Mouse (Mus musculus) MEL (cell line): Measurements from ENCODE around the gene Edrf1. TPM values are rescaled to one million over a fixed set of nuclear protein-coding genes. Genes with fewer than 3 reads are reported as not detected.

ENCODE experiments used
- DNase-seq: peaks from one replicate; pipeline ENCODE4 v3.0.0; 2011; ENCODE audit warnings: low read depth, low spot score
- H3K27ac ChIP-seq: 2 replicates; pipeline ENCODE4 v1.5.1; 2012; ENCODE audit warnings: low read depth, mild to moderate bottlenecking, control low read depth, low read length, moderate library complexity; ENCODE audit not compliant: control insufficient read depth
- H3K27me3 ChIP-seq, 2 experiments: fragments of 150-350 bp in 1 of 2; sonication (generic) in 1 of 2; 2 replicates each; pipeline ENCODE4 v1.6.1; 2012; ENCODE audit warnings: low read length in 2 of 2, mild to moderate bottlenecking in 2 of 2, improper control_type of control experiment in 1 of 2, moderate library complexity in 1 of 2; ENCODE audit not compliant: insufficient read depth in 2 of 2, control insufficient read depth in 1 of 2
- H3K36me3 ChIP-seq, 2 experiments: 2 replicates each; pipeline ENCODE4 v1.6.1; 2012 to 2014; ENCODE audit warnings: low read length in 2 of 2, improper control_type of control experiment in 1 of 2, inconsistent platforms in 1 of 2, mild to moderate bottlenecking in 1 of 2; ENCODE audit not compliant: insufficient read depth in 2 of 2, control insufficient read depth in 1 of 2
- H3K4me1 ChIP-seq, 2 experiments: fragments of 150-350 bp in 1 of 2; sonication (generic) in 1 of 2; 2 replicates each; pipeline ENCODE4 v1.6.1; 2012; ENCODE audit warnings: low read length in 2 of 2, improper control_type of control experiment in 1 of 2, mild to moderate bottlenecking in 1 of 2; ENCODE audit not compliant: insufficient read depth in 2 of 2, control insufficient read depth in 1 of 2
- H3K4me3 ChIP-seq, 2 experiments: fragments of 150-350 bp in 1 of 2; sonication (generic) in 1 of 2; 2 replicates each; pipeline ENCODE4 v1.5.1; 2012; ENCODE audit warnings: low read depth in 2 of 2, low read length in 2 of 2, mild to moderate bottlenecking in 2 of 2, moderate library complexity in 2 of 2, control low read depth in 1 of 2, improper control_type of control experiment in 1 of 2; ENCODE audit not compliant: control insufficient read depth in 1 of 2, insufficient read depth in 1 of 2
- H3K79me2 ChIP-seq: 2 replicates; pipeline ENCODE4 v1.6.1; 2012; ENCODE audit warnings: mild to moderate bottlenecking, low read length, moderate library complexity; ENCODE audit not compliant: control insufficient read depth, poor library complexity, insufficient read depth
- H3K9ac ChIP-seq: 2 replicates; pipeline ENCODE4 v1.6.1; 2012; ENCODE audit warnings: low read depth, mild to moderate bottlenecking, control low read depth, low read length, moderate library complexity; ENCODE audit not compliant: control insufficient read depth, poor library complexity, severe bottlenecking
- H3K9me3 ChIP-seq: fragments of 150-350 bp; sonication (generic); replicated peaks from 2 replicates; pipeline ENCODE4 v1.6.1; 2012; ENCODE audit warnings: mild to moderate bottlenecking, low read length, improper control_type of control experiment, moderate library complexity; ENCODE audit not compliant: insufficient read depth
- CHD1 ChIP-seq: IDR thresholded peaks from 2 replicates; pipeline ENCODE4 v1.6.1; 2012; ENCODE audit warnings: low read depth, mild to moderate bottlenecking, inconsistent platforms, low read length, improper control_type of control experiment
- CTCF ChIP-seq, 3 experiments: IDR thresholded peaks in 2 of 3; conservative IDR thresholded peaks in 1 of 3; 2 replicates each; pipeline ENCODE4 v1.5.1; 2011 to 2012; ENCODE audit warnings: low read length in 3 of 3, low read depth in 2 of 3, mild to moderate bottlenecking in 2 of 3, improper control_type of control experiment in 1 of 3, inconsistent platforms in 1 of 3, mixed read lengths in 1 of 3, moderate library complexity in 1 of 3; ENCODE audit not compliant: control insufficient read depth in 1 of 3, insufficient read depth in 1 of 3, poor library complexity in 1 of 3, severe bottlenecking in 1 of 3
- ETS1 ChIP-seq: IDR thresholded peaks from 2 replicates; pipeline ENCODE4 v1.6.1; 2012; ENCODE audit warnings: low read depth, mild to moderate bottlenecking, inconsistent platforms, low read length, improper control_type of control experiment, moderate library complexity
- GABPA ChIP-seq: IDR thresholded peaks from 2 replicates; pipeline ENCODE4 v1.6.1; 2012; ENCODE audit warnings: low read depth, mild to moderate bottlenecking, inconsistent platforms, low read length, improper control_type of control experiment, moderate library complexity
- JUND ChIP-seq: IDR thresholded peaks from 2 replicates; pipeline ENCODE4 v1.6.1; 2011; ENCODE audit warnings: low read depth, mild to moderate bottlenecking, improper control_type of control experiment, low read length
- MXI1 ChIP-seq: IDR thresholded peaks from 2 replicates; pipeline ENCODE4 v1.6.1; 2011; ENCODE audit warnings: mild to moderate bottlenecking, low read depth, low read length, improper control_type of control experiment
- NRF1 ChIP-seq: IDR thresholded peaks from 2 replicates; pipeline ENCODE4 v1.6.1; 2014; ENCODE audit warnings: low read depth, mild to moderate bottlenecking, inconsistent platforms, low read length, improper control_type of control experiment, moderate library complexity; ENCODE audit not compliant: poor library complexity, insufficient read depth, severe bottlenecking
- POLR2AphosphoS2 ChIP-seq: IDR thresholded peaks from 2 replicates; pipeline ENCODE4 v1.6.1; 2011; ENCODE audit warnings: low read length, improper control_type of control experiment
- RAD21 ChIP-seq: IDR thresholded peaks from 2 replicates; pipeline ENCODE4 v1.6.1; 2011; ENCODE audit warnings: mild to moderate bottlenecking, low read depth, low read length, improper control_type of control experiment
- SMC3 ChIP-seq: IDR thresholded peaks from 2 replicates; pipeline ENCODE4 v1.6.1; 2011; ENCODE audit warnings: low read depth, low read length, improper control_type of control experiment
- ZKSCAN1 ChIP-seq: IDR thresholded peaks from 2 replicates; pipeline ENCODE4 v1.6.1; 2012; ENCODE audit warnings: low read depth, mild to moderate bottlenecking, inconsistent platforms, low read length, improper control_type of control experiment, moderate library complexity
- ZMIZ1 ChIP-seq: IDR thresholded peaks from 2 replicates; pipeline ENCODE4 v1.6.1; 2012; ENCODE audit warnings: low read depth, mild to moderate bottlenecking, inconsistent platforms, low read length, improper control_type of control experiment, moderate library complexity
- polyA plus RNA-seq, 2 experiments: library from polyadenylated mRNA; stranded (reverse) in 1 of 2; unstranded in 1 of 2; fragments of >175 nt in 1 of 2; fragments of >200 nt in 1 of 2; gene quantifications; 2 replicates each; pipeline versions ENCODE4 v1.2.1 to v1.2.4; 2012; ENCODE audit warnings: low replicate concordance in 2 of 2, low read depth in 1 of 2; ENCODE audit not compliant: insufficient read length in 2 of 2, insufficient read depth in 1 of 2, missing spikeins in 1 of 2
- total RNA-seq: library from RNA; depleted of rRNA; stranded (reverse); fragments of 300-350 nt; gene quantifications from 2 replicates; pipeline ENCODE4 v1.2.3, GENCODE M21; 2012

The Edrf1 gene
- total and polyA plus RNA-seq, 3 experiments = 17.8 to 104 (median 28.1) TPM

DNA sequence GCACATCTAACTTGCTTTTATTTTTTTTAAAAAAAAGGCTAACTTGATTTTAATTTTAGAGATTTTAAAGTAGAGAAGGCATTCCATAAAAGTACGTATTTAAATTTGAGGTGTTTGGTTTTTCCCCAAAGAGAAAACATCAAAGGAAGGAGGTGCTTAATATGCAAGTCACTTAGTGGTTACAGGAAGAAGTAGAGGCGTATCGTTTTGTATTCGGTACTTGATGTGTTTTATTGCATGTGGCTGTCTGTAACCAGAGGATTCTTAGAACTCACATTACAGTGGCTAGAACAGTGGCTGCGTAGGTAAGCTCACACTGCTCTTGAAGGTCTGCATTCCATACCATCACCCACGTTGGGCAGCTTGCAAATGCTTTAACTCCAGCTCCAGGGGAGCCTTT, 8.4 kb downstream of the Edrf1 start:
- no peak for DNase-seq
- Histone ChIP-seq H3K4me3 (no peak overlapping the region), H3K9ac (no peak overlapping the region)
- TF ChIP-seq CHD1 = no peak
- TF ChIP-seq ZMIZ1 = no peak
- no peak for TF ChIP-seq POLR2AphosphoS2
- TF ChIP-seq, all 39 proteins: peak for 0
- Histone ChIP-seq H3K36me3 (peaks cover 2 to 48% of the 10 kb centered on the region in 2 experiments), H3K4me1 (no peaks in the 10 kb centered on the region), H3K79me2 (no peaks in the 10 kb centered on the region), H3K27me3 (no peaks in the 10 kb centered on the region), H3K9me3 (no peaks in the 10 kb centered on the region), H3K27ac (no peak overlapping the region)

DNA sequence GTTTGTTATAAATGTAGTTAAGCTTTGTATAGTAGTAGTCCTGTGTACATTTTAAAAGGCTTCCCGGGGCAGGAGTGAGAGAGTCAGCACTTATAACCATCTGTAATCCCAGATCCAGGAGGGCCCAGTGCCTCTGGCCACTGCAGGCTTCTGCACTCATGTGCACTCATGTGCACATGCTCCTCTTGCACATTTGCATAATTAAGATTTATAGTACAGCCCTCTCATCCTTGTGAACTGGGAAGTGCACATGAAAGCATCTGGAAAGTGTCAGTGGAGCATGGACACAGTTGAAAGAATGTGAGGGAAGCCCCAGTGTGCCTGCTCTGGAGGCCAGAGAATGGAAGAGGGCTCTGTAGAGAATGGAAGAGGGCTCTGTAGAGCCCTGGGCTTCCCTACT, 25.1 kb downstream of the Edrf1 start:
- Histone ChIP-seq H3K27me3 (no peaks in the 10 kb centered on the region), H3K4me1 (no peaks in the 10 kb centered on the region), H3K79me2 (no peaks in the 10 kb centered on the region), H3K9me3 (no peaks in the 10 kb centered on the region), H3K9ac (no peak overlapping the region), H3K4me3 (no peak overlapping the region), H3K27ac (no peak overlapping the region), H3K36me3 (peaks cover 0 to 34% of the 10 kb centered on the region in 2 experiments; a peak in 2 of 4 replicates)
- TF ChIP-seq ZKSCAN1 = no peak
- TF ChIP-seq JUND = no peak
- no peak for TF ChIP-seq MXI1
- no peak for TF ChIP-seq NRF1
- TF ChIP-seq CTCF (IDR thresholded peaks at IDR 0.05 in 2 of 3, conservative IDR thresholded peaks at IDR 0.05 in 1 of 3; ENCODE audit: control insufficient read depth in 1 of 3, insufficient read depth in 1 of 3, low read depth in 2 of 3, low read length in 3 of 3, poor library complexity in 1 of 3, severe bottlenecking in 1 of 3) = no peak
- no peak for TF ChIP-seq GABPA
- DNase-seq = no peak

DNA sequence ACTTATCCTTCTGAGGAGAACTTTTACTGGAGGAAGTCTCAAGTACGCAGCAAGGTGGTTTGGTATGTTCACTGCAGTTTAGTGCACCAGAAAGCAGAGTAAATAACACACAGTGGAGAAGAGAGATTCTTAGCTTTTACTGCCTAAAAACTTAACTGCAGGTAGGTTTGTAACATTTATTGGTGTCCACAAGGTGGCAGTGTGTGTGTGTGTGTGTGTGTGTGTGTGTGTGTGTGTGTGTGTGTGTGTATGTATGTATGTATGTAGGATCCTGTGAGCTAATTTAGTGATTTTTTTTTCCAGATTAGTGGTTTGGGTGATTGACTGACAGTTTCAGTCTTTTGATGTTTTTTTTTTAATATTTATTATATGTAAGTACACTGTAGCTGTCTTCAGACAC, 31.7 kb downstream of the Edrf1 start:
- Histone ChIP-seq H3K4me3 (no peak overlapping the region), H3K9ac (no peak overlapping the region), H3K9me3 (no peaks in the 10 kb centered on the region), H3K27ac (no peak overlapping the region), H3K4me1 (no peaks in the 10 kb centered on the region; a peak in 1 of 4 replicates), H3K36me3 (peaks cover 2 to 18% of the 10 kb centered on the region in 2 experiments; a peak in 3 of 4 replicates), H3K79me2 (no peaks in the 10 kb centered on the region), H3K27me3 (no peaks in the 10 kb centered on the region)
- peak; percentile 50 for DNase-seq
- TF ChIP-seq CTCF (IDR thresholded peaks at IDR 0.05 in 2 of 3, conservative IDR thresholded peaks at IDR 0.05 in 1 of 3; ENCODE audit: control insufficient read depth in 1 of 3, insufficient read depth in 1 of 3, low read depth in 2 of 3, low read length in 3 of 3, poor library complexity in 1 of 3, severe bottlenecking in 1 of 3) (peak; percentile 7 to 64 (median 17); a peak in 4 of 6 replicates), ETS1 (no peak), SMC3 (peak; percentile 55), RAD21 (peak; percentile 32)
